Mouse (Mus musculus): ENCODE data around the gene Fam49a. TPM values are rescaled to one million over a fixed set of nuclear protein-coding genes. Genes with fewer than 3 reads are reported as not detected.
"Not testable (repeated sequence)": the region's sequence is repeated elsewhere in the genome, so short reads cannot be mapped to it uniquely, and the experiment has no call there.

Gene Fam49a
- total RNA-seq, 2 experiments from 2014 or later = 346 to 364 TPM

DNA sequence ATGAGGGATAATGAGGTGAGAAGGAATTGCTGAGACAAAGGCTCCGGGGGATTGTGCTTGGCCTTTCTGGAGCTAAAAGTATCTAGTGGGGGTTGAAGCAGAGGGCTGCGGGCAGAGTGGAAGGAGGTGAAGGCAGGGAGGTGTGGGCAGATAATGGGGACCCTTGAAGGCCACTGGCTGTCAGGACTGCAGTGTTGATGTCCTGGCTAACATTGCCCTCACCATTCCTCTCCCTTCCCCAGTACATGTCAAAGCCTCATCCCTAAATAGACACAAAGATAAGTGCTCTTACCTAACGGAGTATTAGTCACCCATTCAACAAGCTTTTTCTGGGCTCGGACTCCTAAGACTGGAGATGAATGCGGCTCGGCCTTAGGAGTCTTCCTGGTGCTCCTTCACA lies 44.9 kb downstream of the Fam49a start:
- intact Hi-C loops (cut with DNase I) = no loop called here
- no peak for DNase-seq

DNA sequence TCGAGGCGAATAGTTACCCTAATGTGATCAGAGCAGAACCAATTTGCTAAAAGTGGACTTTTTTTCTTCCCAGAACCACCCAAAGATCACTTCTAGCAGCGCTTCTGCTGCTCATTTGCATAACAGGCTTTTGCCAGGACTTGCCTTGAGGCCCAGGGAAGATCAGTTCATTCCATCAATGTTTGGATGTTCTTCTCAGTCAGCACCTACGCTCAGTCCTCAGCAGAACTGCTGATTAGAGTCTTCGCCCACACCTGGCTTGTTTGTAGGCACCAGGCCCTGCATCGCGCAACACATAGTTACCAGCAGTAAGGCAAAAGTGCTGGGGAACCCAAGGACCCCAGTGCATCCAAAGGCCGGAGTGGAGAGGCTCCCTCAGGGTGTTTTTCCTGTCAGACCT lies 45.3 kb downstream of the Fam49a start:
- intact Hi-C loops (cut with DNase I) = no loop called here
- DNase-seq = no peak

DNA sequence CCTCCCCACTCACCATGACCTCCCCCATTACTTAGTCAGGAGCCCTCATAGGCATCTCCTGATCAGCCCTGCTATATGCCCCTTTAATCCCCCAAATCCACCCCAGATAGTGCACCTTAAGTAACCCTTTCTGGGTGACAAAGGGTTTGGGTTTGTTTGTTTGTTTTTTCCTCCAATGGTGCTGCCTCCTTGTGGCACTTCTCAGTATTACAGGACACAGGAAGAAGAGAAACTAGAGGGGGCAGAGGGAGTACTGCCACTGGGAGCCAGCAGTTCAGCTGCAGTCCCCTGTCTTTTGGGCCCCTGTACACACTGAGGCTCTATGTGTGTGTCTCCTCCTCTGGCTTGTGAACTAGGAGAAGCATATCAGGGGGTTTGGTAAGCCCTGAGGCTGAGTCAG lies 51.5 kb downstream of the Fam49a start:
- intact Hi-C loops (cut with DNase I) = loop anchor here (10.0 kb wide), 1 partner anchor 999 kb away; no protein-coding TSS in a partner anchor
- DNase-seq = no peak

DNA sequence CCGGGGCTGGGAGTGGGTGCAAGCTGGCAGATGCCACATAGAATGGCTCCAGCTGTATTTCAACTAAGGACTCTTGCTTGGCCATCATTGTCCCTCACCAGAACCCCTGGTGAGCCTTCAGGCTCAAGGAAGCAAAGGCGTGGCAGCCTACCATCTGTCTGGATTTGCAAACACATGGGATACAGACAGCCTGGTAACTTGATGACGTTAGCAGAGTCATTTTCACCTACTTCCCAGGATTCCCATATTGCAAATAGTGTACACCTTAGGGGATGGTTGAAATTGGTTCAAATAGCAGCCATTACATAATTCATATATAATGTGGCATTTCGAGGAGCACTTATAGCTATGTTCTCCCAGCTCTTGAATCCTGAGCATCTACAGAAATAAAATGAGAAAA lies 52.0 kb downstream of the Fam49a start:
- DNase-seq = no peak

GRCm38 (mm10) chr12:12314326-12314725 lies 52.4 kb downstream of the Fam49a start:
- DNase-seq = no peak
- intact Hi-C loops (cut with DNase I) = loop anchor here (10.0 kb wide), 1 partner anchor 1000 kb away; no protein-coding TSS in a partner anchor

More for the DNA sequence above, 52.0 kb downstream of the Fam49a start:
- intact Hi-C loops (cut with DNase I) = loop anchor here (10.0 kb wide), 1 partner anchor 999 kb away; no protein-coding TSS in a partner anchor

DNA sequence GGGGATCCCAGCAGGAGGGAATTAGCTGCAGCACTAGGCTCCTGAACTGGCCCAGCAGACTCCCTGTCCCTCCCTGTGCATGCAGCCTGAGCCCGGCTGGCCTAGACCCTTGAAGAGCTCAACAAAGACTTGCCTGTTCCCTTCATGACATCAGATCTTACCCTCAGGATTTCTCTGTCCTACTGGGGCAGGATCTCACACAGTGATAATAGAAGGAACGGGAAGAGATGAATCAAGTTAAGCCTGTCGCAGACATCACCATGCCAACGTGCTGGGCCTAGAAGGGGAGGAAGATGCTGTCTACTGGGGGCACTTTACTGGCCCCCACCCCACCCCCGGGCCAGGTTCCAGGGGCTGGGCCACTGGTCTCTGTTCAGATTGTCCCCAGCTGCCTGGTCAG lies 53.1 kb downstream of the Fam49a start:
- intact Hi-C loops (cut with DNase I) = loop anchor here (10.0 kb wide), 1 partner anchor 1000 kb away; no protein-coding TSS in a partner anchor
- peak; percentile 57 for DNase-seq

DNA sequence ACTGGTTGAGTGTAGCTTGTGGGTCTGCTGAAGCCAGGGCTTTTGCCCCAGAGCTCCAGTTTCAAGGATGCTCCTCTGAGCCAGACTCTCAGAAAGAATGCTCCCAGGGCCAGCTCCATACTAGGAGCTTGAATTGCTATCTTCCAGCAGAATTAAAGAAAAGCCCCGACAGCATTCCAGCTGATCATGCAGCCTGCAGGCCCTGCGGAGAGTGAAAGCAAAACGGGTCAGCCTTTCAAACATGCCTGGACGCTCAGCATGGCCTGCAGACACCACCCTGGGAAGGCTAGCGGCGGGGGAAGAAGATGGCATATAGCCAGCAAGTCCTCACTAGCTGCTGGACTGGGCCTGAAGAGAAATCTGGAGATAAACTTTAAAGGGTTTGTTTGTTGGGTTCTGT lies 55.0 kb downstream of the Fam49a start:
- peak; percentile 43 for DNase-seq
- intact Hi-C loops (cut with DNase I) = loop anchor here (2.0 to 10.0 kb wide), 2 partner anchors 54 to 1002 kb away; partner anchors contain the start of gene Fam49a

GRCm38 (mm10) chr12:12317606-12318005 lies 55.7 kb downstream of the Fam49a start:
- DNase-seq = no peak
- intact Hi-C loops (cut with DNase I) = loop anchor here (2.0 to 10.0 kb wide), 3 partner anchors 55 to 1003 kb away; partner anchors contain the start of gene Fam49a

DNA sequence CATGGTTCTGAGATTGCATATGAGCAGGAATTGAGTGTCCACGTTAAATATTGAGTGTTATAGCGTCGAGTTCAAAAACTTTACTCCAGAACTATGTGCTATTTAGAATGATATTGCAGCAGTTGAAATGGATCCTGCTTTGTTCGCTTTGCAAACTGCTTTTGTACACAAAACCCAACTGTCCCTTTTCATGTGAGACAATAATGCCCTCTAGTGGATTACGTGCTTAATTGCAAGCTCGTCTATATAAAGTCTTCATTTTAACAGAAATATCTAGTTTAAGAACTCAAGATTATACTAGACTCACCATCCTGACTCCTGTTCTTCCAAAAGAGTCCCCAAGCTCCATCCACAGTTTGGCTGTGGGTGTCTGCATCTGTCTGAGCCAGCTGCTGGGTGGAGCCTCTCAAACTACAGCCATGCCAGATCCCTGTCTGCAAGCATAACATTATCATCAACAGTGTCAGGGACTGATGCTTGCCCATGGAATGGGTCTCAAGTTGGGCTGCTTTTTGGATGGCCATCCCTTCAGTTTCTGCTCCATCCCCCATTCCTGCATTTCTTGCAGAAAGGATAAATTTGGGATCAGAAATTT lies 56.3 kb downstream of the Fam49a start:
- DNase-seq = no peak
- intact Hi-C loops (cut with DNase I) = loop anchor here (2.0 to 10.0 kb wide), 2 partner anchors 141 to 1003 kb away; no protein-coding TSS in a partner anchor

GRCm38 (mm10) chr12:12320693-12321092 lies 58.8 kb downstream of the Fam49a start:
- intact Hi-C loops (cut with DNase I) = loop anchor here (5.0 kb wide), 2 partner anchors 77 to 892 kb away; no protein-coding TSS in a partner anchor
- DNase-seq = no peak

GRCm38 (mm10) chr12:12321111-12321510 lies 59.2 kb downstream of the Fam49a start:
- DNase-seq = no peak
- intact Hi-C loops (cut with DNase I) = loop anchor here (5.0 kb wide), 2 partner anchors 76 to 891 kb away; no protein-coding TSS in a partner anchor

GRCm38 (mm10) chr12:12323084-12323483 lies 61.1 kb downstream of the Fam49a start:
- intact Hi-C loops (cut with DNase I) = loop anchor here (5.0 kb wide), 2 partner anchors 74 to 889 kb away; no protein-coding TSS in a partner anchor

GRCm38 (mm10) chr12:12323616-12324223 lies 61.8 kb downstream of the Fam49a start:
- intact Hi-C loops (cut with DNase I) = loop anchor here (5.0 kb wide), 2 partner anchors 74 to 889 kb away; no protein-coding TSS in a partner anchor
- DNase-seq = peak; percentile 91

More at GRCm38 (mm10) chr12:12323084-12323483, 61.1 kb downstream of the Fam49a start:
- no peak for DNase-seq

DNA sequence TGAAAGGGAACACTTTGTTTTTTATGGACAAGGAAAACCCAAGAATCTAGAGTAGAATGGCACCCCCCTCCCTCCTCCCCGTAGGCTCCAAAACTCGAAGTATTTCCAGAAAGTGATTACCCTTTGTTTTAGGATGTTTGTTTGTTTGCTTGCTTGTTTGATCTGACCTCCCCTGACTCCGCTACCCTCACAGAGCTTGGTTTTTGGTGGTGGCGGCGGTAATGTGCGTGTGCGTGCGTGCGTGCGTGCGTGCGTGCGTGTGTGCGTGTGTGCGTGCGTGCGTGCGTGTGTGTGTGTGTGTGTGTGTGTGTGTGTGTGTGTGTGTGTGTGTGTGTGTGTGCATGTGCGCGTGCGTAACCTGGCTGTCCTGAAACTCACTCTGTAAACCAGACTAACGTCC lies 62.3 kb downstream of the Fam49a start:
- intact Hi-C loops (cut with DNase I) = loop anchor here (5.0 kb wide), 2 partner anchors 73 to 888 kb away; no protein-coding TSS in a partner anchor

GRCm38 (mm10) chr12:12333526-12334310 lies 71.8 kb downstream of the Fam49a start:
- intact Hi-C loops (cut with DNase I) = no loop called here
- DNase-seq = no peak

More for the DNA sequence above, 62.3 kb downstream of the Fam49a start:
- not testable (repeated sequence) for DNase-seq

DNA sequence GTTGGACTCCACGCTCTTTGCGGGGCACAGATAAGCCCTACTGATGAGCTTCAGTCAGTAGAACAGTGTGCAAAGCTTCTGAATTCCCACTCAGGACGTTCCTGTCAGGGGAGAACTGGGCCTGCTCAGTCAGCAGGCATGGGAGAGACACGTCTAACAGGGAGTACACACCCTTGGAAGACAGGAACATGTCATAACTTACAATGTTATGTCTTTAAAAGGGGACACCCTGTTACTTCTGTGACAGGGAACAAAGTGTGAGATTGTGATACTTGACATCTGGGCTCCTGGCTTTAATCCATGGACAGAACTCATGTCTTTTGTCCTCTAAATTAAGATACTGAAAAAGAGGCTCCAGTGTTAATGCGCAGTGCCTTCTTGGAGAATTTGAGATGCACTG lies 72.5 kb downstream of the Fam49a start:
- intact Hi-C loops (cut with DNase I) = no loop called here
- DNase-seq = no peak

DNA sequence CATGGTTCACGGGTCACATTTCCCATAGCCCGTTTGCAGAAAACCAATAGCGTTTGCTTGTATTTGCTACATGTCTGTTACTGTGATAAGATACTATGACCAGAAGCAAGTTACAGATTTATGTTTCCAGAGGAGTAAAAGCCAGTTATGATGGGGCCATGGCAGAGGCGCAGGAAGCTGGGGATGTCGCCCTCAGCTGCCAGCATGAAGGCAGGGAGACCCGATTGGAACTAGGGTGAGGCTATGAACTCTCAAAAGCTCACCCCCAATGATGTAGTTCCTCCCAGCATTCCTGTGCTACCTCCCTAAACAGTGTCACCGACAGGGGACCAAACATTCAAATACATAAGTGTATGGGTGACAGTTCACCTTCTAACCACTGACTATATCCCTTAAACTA lies 73.6 kb downstream of the Fam49a start:
- intact Hi-C loops (cut with DNase I) = no loop called here
- no peak for DNase-seq

GRCm38 (mm10) chr12:12337378-12337777 lies 75.4 kb downstream of the Fam49a start:
- intact Hi-C loops (cut with DNase I) = no loop called here
- DNase-seq = no peak

- DNase-seq = no peak
- intact Hi-C loops (cut with DNase I) = no loop called here
These were observed 81.4 kb downstream of the Fam49a start for GRCm38 (mm10) chr12:12343320-12343719.

DNA sequence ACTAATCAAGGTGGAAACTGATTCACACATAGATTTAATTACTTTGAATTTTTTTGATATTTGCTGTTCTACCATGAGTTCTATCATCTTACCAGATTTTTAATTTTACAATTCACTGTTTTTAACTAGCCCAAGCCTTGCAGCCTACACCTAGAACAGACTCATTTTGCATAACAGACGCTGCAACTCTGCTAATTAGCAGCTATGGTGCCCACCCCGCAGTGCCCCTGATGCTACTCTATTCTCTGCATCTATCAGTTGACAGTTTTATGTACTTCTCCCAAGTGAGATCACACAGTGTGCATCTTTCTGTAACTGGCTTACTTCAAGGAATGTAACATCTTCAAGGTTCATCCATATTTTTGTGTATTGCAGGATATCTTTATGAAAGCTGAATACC lies 86.7 kb downstream of the Fam49a start:
- intact Hi-C loops (cut with DNase I) = no loop called here
- no peak for DNase-seq
